Mouse (Mus musculus) heart, embryonic 10.5 days (tissue): ENCODE results near the gene Mxi1. TPM values are rescaled to one million over a fixed set of nuclear protein-coding genes. Genes with fewer than 3 reads are reported as not detected.

ENCODE experiments used
- DNase-seq: peaks from one replicate; pipeline ENCODE4 v3.0.0-alpha.2; 2017; ENCODE audit warnings: low spot score
- H3K27ac ChIP-seq: fragments of 300-500 bp; sonication (generic); 2 replicates; pipeline ENCODE4 v1.5.1; 2016; ENCODE audit warnings: mild to moderate bottlenecking
- H3K27me3 ChIP-seq: fragments of 300-500 bp; sonication (generic); 2 replicates; pipeline ENCODE4 v1.6.1; 2016; ENCODE audit warnings: mild to moderate bottlenecking; ENCODE audit not compliant: poor library complexity, insufficient read depth, severe bottlenecking
- H3K36me3 ChIP-seq: fragments of 300-500 bp; sonication (generic); 2 replicates; pipeline ENCODE4 v1.6.1; 2016; ENCODE audit warnings: mild to moderate bottlenecking, moderate library complexity
- H3K4me1 ChIP-seq: fragments of 300-500 bp; sonication (generic); 2 replicates; pipeline ENCODE4 v1.6.1; 2016; ENCODE audit warnings: mild to moderate bottlenecking
- H3K4me3 ChIP-seq: fragments of 300-500 bp; sonication (generic); 2 replicates; pipeline ENCODE4 v1.5.1; 2016; ENCODE audit warnings: mild to moderate bottlenecking, moderate library complexity
- H3K9me3 ChIP-seq: fragments of 300-500 bp; sonication (generic); 2 replicates; pipeline ENCODE4 v1.6.1; 2016; ENCODE audit warnings: mild to moderate bottlenecking, moderate library complexity
- WGBS: fragments of 180-500 bp; shearing (Covaris S2); methylation state at CpG from one replicate; pipeline ENCODE4 v1.1.7; 2016; 5-methylcytosine and 5-hydroxymethylcytosine counted together
- polyA plus RNA-seq: library from polyadenylated mRNA; unstranded; fragments of >200 nt; fragmentation: Nextera tagmentation; extraction: Ambion mirVana; gene quantifications from 2 replicates; pipeline ENCODE4 v1.2.1, GENCODE M21; 2016

Mxi1 gene
- polyA plus RNA-seq, 1 experiment from 2014 or later = 28.7 TPM

- Histone ChIP-seq H3K36me3 (no peaks in the 10 kb centered on the region), H3K9me3 (no peaks in the 10 kb centered on the region), H3K4me3 (peak overlapping the region; percentile 59), H3K27ac (peak overlapping the region; percentile 91), H3K27me3 (no peaks in the 10 kb centered on the region), H3K4me1 (peaks cover 40% of the 10 kb centered on the region)
- peak; percentile 93 for DNase-seq
- WGBS = 2% methylated on average over 19 of the region's 19 CpGs
Observed at GRCm38 (mm10) chr19:53420924-53421582, 110.7 kb downstream of the Mxi1 start.

GRCm38 (mm10) chr19:53421583-53422188 lies 111.4 kb downstream of the Mxi1 start:
- H3K9me3 ChIP-seq = no peaks in the 10 kb centered on the region
- H3K4me1 ChIP-seq = peaks cover 40% of the 10 kb centered on the region
- no peak for DNase-seq
- no peaks in the 10 kb centered on the region for H3K36me3 ChIP-seq
- no peaks in the 10 kb centered on the region for H3K27me3 ChIP-seq
- peak overlapping the region; percentile 91 for H3K27ac ChIP-seq
- WGBS = 3% methylated on average over 6 of the region's 6 CpGs
- peak overlapping the region; percentile 59 for H3K4me3 ChIP-seq

- Histone ChIP-seq H3K9me3 (no peaks in the 10 kb centered on the region), H3K4me3 (peak overlapping the region; percentile 38), H3K4me1 (peaks cover 49% of the 10 kb centered on the region), H3K27ac (peak overlapping the region; percentile 75; the same call in 1 of the 2 replicates), H3K36me3 (no peaks in the 10 kb centered on the region), H3K27me3 (no peaks in the 10 kb centered on the region)
- 62% methylated on average over 18 of the region's 18 CpGs for WGBS
- DNase-seq = no peak
Observed at GRCm38 (mm10) chr19:53422358-53423308, 112.3 kb downstream of the Mxi1 start.

- Histone ChIP-seq H3K4me1 (peaks cover 55% of the 10 kb centered on the region), H3K4me3 (peak overlapping the region; percentile 38), H3K27ac (peak overlapping the region; percentile 75), H3K9me3 (no peaks in the 10 kb centered on the region), H3K27me3 (no peaks in the 10 kb centered on the region), H3K36me3 (no peaks in the 10 kb centered on the region)
- WGBS = 20% methylated on average over 19 of the region's 19 CpGs
- no peak for DNase-seq
Observed at GRCm38 (mm10) chr19:53423341-53423753, 113.0 kb downstream of the Mxi1 start.

- Histone ChIP-seq H3K27ac (peak overlapping the region; percentile 75), H3K27me3 (no peaks in the 10 kb centered on the region), H3K4me1 (peaks cover 60% of the 10 kb centered on the region), H3K36me3 (no peaks in the 10 kb centered on the region), H3K9me3 (no peaks in the 10 kb centered on the region), H3K4me3 (peak overlapping the region; percentile 38)
- WGBS = 50% methylated on average over 17 of the region's 17 CpGs
- no peak for DNase-seq
Observed at GRCm38 (mm10) chr19:53423816-53424465, 113.6 kb downstream of the Mxi1 start.

- no peak overlapping the region for H3K4me3 ChIP-seq
- 49% methylated on average over 18 of the region's 18 CpGs for WGBS
- peaks cover 60% of the 10 kb centered on the region for H3K4me1 ChIP-seq
- H3K27ac ChIP-seq = peak overlapping the region; percentile 75
- H3K36me3 ChIP-seq = no peaks in the 10 kb centered on the region
- no peak for DNase-seq
- no peaks in the 10 kb centered on the region for H3K9me3 ChIP-seq
- no peaks in the 10 kb centered on the region for H3K27me3 ChIP-seq
Observed at GRCm38 (mm10) chr19:53424629-53425028, 114.3 kb downstream of the Mxi1 start.

Other genes starting within 250 kb of the Mxi1 start
- gene Add3, start 170.1 kb upstream of the Mxi1 start, polyA plus RNA-seq = 128 and 173 TPM in 2 replicates
- not detected in 2 replicates for gene Gm10197, start 61.2 kb downstream of the Mxi1 start, polyA plus RNA-seq
- 27.6 and 31.7 TPM in 2 replicates for gene Smndc1, start 80.1 kb downstream of the Mxi1 start, polyA plus RNA-seq
- gene Dusp5, start 218.6 kb downstream of the Mxi1 start, polyA plus RNA-seq = 11.9 and 15.9 TPM in 2 replicates